Mouse (Mus musculus): Measurements from ENCODE around the gene Dnajc11.

GRCm38 (mm10) chr4:152024525-152024924 lies 91.0 kb downstream of the Dnajc11 start:
- TF ChIP-seq POLR2AphosphoS2 (IDR thresholded peaks at IDR 0.05; ENCODE audit: insufficient read length, low read depth) (no peak), CEBPB (IDR thresholded peaks at IDR 0.05; ENCODE audit: insufficient read depth, poor library complexity, severe bottlenecking) (no peak), MAX (IDR thresholded peaks at IDR 0.05; ENCODE audit: low read depth) (no peak), POLR2A (IDR thresholded peaks at IDR 0.05; ENCODE audit: insufficient read length, low read depth) (no peak), MYOD1 (IDR thresholded peaks at IDR 0.05; ENCODE audit: control insufficient read depth in 1 of 3, insufficient read length in 2 of 3, low read depth in 2 of 3) (no peak), USF1 (IDR thresholded peaks at IDR 0.05; ENCODE audit: low read depth) (no peak), MYOG (IDR thresholded peaks at IDR 0.05; ENCODE audit: control insufficient read depth in 1 of 3, insufficient read depth in 1 of 3, insufficient read length in 2 of 3, low read depth in 2 of 3) (no peak), E2F4 (IDR thresholded peaks at IDR 0.05; ENCODE audit: insufficient read depth) (no peak), TCF3 (IDR thresholded peaks at IDR 0.05; ENCODE audit: insufficient read length, low read depth) (no peak)
